Mouse (Mus musculus) spleen, embryonic (tissue): ENCODE data around the gene Ier5l.

ENCODE experiments used
- CTCF ChIA-PET: fragments of 350-600 bp; sonication (Branson Sonifier 250); formaldehyde crosslinking; loops from one replicate; lab custom pipeline; 2022; lab: Charles Lee

The Ier5l gene

GRCm38 (mm10) chr2:30474039-30474438, at the start of gene Ier5l:
Ier5l (minus strand) TSS chr2:30474219.
- CTCF ChIA-PET, result no interaction called here

GRCm38 (mm10) chr2:30523727-30524126, 49.7 kb upstream of the Ier5l start:
- CTCF ChIA-PET, result no interaction called here

- CTCF ChIA-PET, result no interaction called here
These were observed 36.8 kb upstream of the Ier5l start for GRCm38 (mm10) chr2:30510711-30511380.

GRCm38 (mm10) chr2:30507138-30507727, 33.2 kb upstream of the Ier5l start:
- CTCF ChIA-PET, result no interaction called here

- CTCF ChIA-PET, result no interaction called here
These were observed 29.9 kb upstream of the Ier5l start for GRCm38 (mm10) chr2:30503677-30504621.

- CTCF ChIA-PET, result no interaction called here
These were observed 27.7 kb upstream of the Ier5l start for GRCm38 (mm10) chr2:30501701-30502100.

- CTCF ChIA-PET, result interaction anchor here (0.5 kb wide), 1 partner anchor 440 kb away, joined by 15 read pairs; no protein-coding TSS in a partner anchor
These were observed 22.2 kb upstream of the Ier5l start for GRCm38 (mm10) chr2:30495909-30496861.

GRCm38 (mm10) chr2:30495000-30495908, 21.2 kb upstream of the Ier5l start:
- CTCF ChIA-PET, result interaction anchor here (0.5 kb wide), 1 partner anchor 439 kb away, joined by 15 read pairs; no protein-coding TSS in a partner anchor

- CTCF ChIA-PET, result no interaction called here
These were observed 16.4 kb upstream of the Ier5l start for GRCm38 (mm10) chr2:30490384-30490783.

- CTCF ChIA-PET, result no interaction called here
These were observed 13.6 kb upstream of the Ier5l start for GRCm38 (mm10) chr2:30487597-30487996.

- CTCF ChIA-PET, result interaction anchor here (0.5 kb wide), 1 partner anchor 9 kb away, joined by 4 read pairs; no protein-coding TSS in a partner anchor
These were observed 4.5 kb upstream of the Ier5l start for GRCm38 (mm10) chr2:30478526-30478925.

GRCm38 (mm10) chr2:30476241-30476640, 2.2 kb upstream of the Ier5l start:
- CTCF ChIA-PET, result no interaction called here

GRCm38 (mm10) chr2:30475457-30475856, 1.4 kb upstream of the Ier5l start:
- CTCF ChIA-PET, result interaction anchor here (1.2 kb wide), 1 partner anchor 40 kb away, joined by 3 read pairs; no protein-coding TSS in a partner anchor

- CTCF ChIA-PET, result interaction anchor here (0.7 to 1.2 kb wide), 2 partner anchors 29 to 39 kb away, joined by 3 read pairs; no protein-coding TSS in a partner anchor
These were observed 757 bp upstream of the Ier5l start for GRCm38 (mm10) chr2:30474776-30475175.

- CTCF ChIA-PET, result no interaction called here
These were observed 488 bp downstream of the Ier5l start for GRCm38 (mm10) chr2:30473431-30474031.

GRCm38 (mm10) chr2:30472731-30473351, 1.2 kb downstream of the Ier5l start:
- CTCF ChIA-PET, result no interaction called here

GRCm38 (mm10) chr2:30471795-30472720, 2.0 kb downstream of the Ier5l start:
- CTCF ChIA-PET, result no interaction called here

- CTCF ChIA-PET, result interaction anchor here (1.7 kb wide), 1 partner anchor 320 kb away, joined by 4 read pairs; no protein-coding TSS in a partner anchor
These were observed 3.0 kb downstream of the Ier5l start for GRCm38 (mm10) chr2:30471051-30471450.
